ENCODE assay signal across 11 mouse cellular contexts in the genomic region with DNA sequence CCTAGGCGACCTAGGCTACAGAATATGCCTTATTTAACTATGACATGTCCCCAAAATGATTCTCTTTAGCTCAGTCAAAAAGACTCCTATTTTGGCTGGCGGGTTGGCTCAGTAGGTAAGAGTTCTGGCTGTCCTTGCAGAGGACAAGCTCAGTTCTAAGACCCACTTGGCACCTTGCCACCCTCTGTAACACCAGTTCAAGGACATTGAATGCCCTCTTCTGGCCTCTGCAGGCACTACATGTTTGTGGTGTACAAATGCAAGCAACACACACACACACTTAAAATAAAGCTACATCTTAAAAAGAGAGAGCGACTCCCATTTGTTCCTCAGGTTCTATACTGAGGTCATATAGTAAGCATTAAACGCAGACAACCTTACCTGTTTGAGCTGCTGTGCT. TPM values are rescaled to one million over a fixed set of nuclear protein-coding genes. Genes with fewer than 3 reads are reported as not detected.
DNase-seq lines count a peak whose midpoint lies in the region; ATAC-seq and TF ChIP-seq lines count a peak whose summit lies in the region.
"Had no signal": no experiment of that assay in that cellular context is flagged by ENCODE, and none has a peak within 500 bp of the region (broad histone marks: within the 10 kb centered on the region; RNA-seq: fewer than 3 reads in every experiment).

No protein-coding gene starts in this region.

- no peaks in the 10 kb centered on the region for H3K36me3 ChIP-seq in midbrain, postnatal 0 days (ENCODE audit: insufficient read depth, low read length)
- H3K36me3 ChIP-seq in midbrain, embryonic 13.5 days = peaks cover 37% of the 10 kb centered on the region

- no peak overlapping the region for H3K4me3 ChIP-seq in midbrain, postnatal 0 days (ENCODE audit: low read depth, low read length)
- no peak overlapping the region for H3K4me3 ChIP-seq in midbrain, embryonic 13.5 days (replicated peaks)
- H3K4me3 ChIP-seq: erythroblast, embryonic 14.5 days; heart, embryonic 13.5 days had no signal

- no peak overlapping the region for H3K27ac ChIP-seq in midbrain, postnatal 0 days (ENCODE audit: low read depth, low read length)
- no peak overlapping the region for H3K27ac ChIP-seq in midbrain, embryonic 13.5 days
- H3K27ac ChIP-seq: heart, embryonic 13.5 days had no signal

- DNase-seq in heart, postnatal 4 days = peak; percentile 33
- DNase-seq in heart, postnatal 25 days (ENCODE audit: low spot score) = no peak
- peak; percentile 9 for DNase-seq in midbrain, postnatal 0 days (ENCODE audit: low spot score)
- DNase-seq in R1 (ENCODE audit: low read depth, low spot score) = peak; percentile 84
- peak; percentile 53 for DNase-seq in retina, postnatal 1 day
- DNase-seq in spleen, adult 18-20 months = no peak
- DNase-seq in gastrocnemius, postnatal 36 days = no peak
- DNase-seq: cerebellum, adult 8-10 months had no signal

- WGBS in midbrain, postnatal 0 days = 94% methylated on average over 4 of the region's 4 CpGs
- WGBS in midbrain, embryonic 13.5 days = 97% methylated on average over 4 of the region's 4 CpGs

- H3K4me1 ChIP-seq in midbrain, postnatal 0 days (ENCODE audit: insufficient read depth, low read length) = no peaks in the 10 kb centered on the region
- no peaks in the 10 kb centered on the region for H3K4me1 ChIP-seq in midbrain, embryonic 13.5 days (replicated peaks)
- H3K4me1 ChIP-seq: heart, embryonic 13.5 days had no signal

- intact Hi-C loops in heart, postnatal 25 days (cut with DNase I) = no loop called here
- intact Hi-C loops in gastrocnemius, postnatal 36 days (cut with DNase I) = no loop called here

- ATAC-seq in midbrain, postnatal 0 days (ENCODE audit: low FRiP score) = no peak
- ATAC-seq in midbrain, embryonic 13.5 days = no peak

- 0 out of 2 replicates have a peak, but pooled peaks have one; percentile 6 for TF ChIP-seq CTCF in midbrain, postnatal 0 days (IDR thresholded peaks at IDR 0.05)

- no peak overlapping the region for H3K4me2 ChIP-seq in midbrain, postnatal 0 days (ENCODE audit: low read depth, low read length, poor library complexity, severe bottlenecking)
- H3K4me2 ChIP-seq in midbrain, embryonic 13.5 days (replicated peaks) = no peak overlapping the region
- H3K4me2 ChIP-seq: heart, embryonic 13.5 days had no signal

- no peak overlapping the region for H3K9ac ChIP-seq in midbrain, postnatal 0 days (replicated peaks; ENCODE audit: low read length, poor library complexity, severe bottlenecking)
- H3K9ac ChIP-seq in midbrain, embryonic 13.5 days (replicated peaks) = no peak overlapping the region
- H3K9ac ChIP-seq: heart, embryonic 13.5 days had no signal

- no peaks in the 10 kb centered on the region for H3K9me3 ChIP-seq in midbrain, postnatal 0 days (ENCODE audit: low read length)
- H3K9me3 ChIP-seq in midbrain, embryonic 13.5 days = no peaks in the 10 kb centered on the region
- H3K9me3 ChIP-seq: heart, embryonic 13.5 days had no signal

- H3K27me3 ChIP-seq in midbrain, postnatal 0 days (ENCODE audit: insufficient read depth, low read length) = no peaks in the 10 kb centered on the region
- H3K27me3 ChIP-seq in midbrain, embryonic 13.5 days = no peaks in the 10 kb centered on the region
- H3K27me3 ChIP-seq: heart, embryonic 13.5 days had no signal

RNA-seq across cellular contexts. Expression of a gene that starts 16.2 kb away (rescaled TPM):
- 10 to 100 TPM; 69.6 to 77.4 TPM for total RNA-seq in heart, postnatal 4 days (2021)
- 1 to 10 TPM; 1.7 to 2.2 TPM for total RNA-seq in heart, postnatal 25 days (2021)
- total RNA-seq in midbrain, postnatal 0 days (2014; rRNA removed) = 3.6 and 6.0 TPM in 2 replicates
- 1.3 and 1.7 TPM in 2 replicates for polyA plus RNA-seq in midbrain, postnatal 0 days (2015; fragmentation: Nextera tagmentation; extraction: Ambion mirVana)
- polyA plus RNA-seq in midbrain, embryonic 13.5 days (2015; fragmentation: Nextera tagmentation; extraction: Ambion mirVana) = 10.7 and 12.1 TPM in 2 replicates
- total RNA-seq in gastrocnemius, postnatal 36 days (2021) = 1 to 10 TPM in 1 of 2 experiments, under 1 TPM in 1; 0.96 to 1.6 TPM

RNA-seq across cellular contexts. Expression of a gene that starts 38.6 kb away (rescaled TPM):
- under 1 TPM; 0.70 to 0.76 TPM for total RNA-seq in heart, postnatal 4 days (2021)
- under 1 TPM; 0.70 to 0.92 TPM for total RNA-seq in heart, postnatal 25 days (2021)
- 18.7 and 21.5 TPM in 2 replicates for total RNA-seq in midbrain, postnatal 0 days (2014; rRNA removed)
- 19.3 and 20.2 TPM in 2 replicates for polyA plus RNA-seq in midbrain, postnatal 0 days (2015; fragmentation: Nextera tagmentation; extraction: Ambion mirVana)
- 9.2 and 9.9 TPM in 2 replicates for polyA plus RNA-seq in midbrain, embryonic 13.5 days (2015; fragmentation: Nextera tagmentation; extraction: Ambion mirVana)
- under 1 TPM; 0.13 to 0.20 TPM for total RNA-seq in gastrocnemius, postnatal 36 days (2021)

Comparison
In these comparisons a context has a peak if more than half of its experiments do, and no peak if none do; other contexts are left out.
1. DNase-seq: peak in heart, postnatal 4 days (single experiment), midbrain, postnatal 0 days (single experiment), R1 (single experiment) and retina, postnatal 1 day (single experiment); none in heart, postnatal 25 days (single experiment), spleen, adult 18-20 months (0 of 2) and gastrocnemius, postnatal 36 days (0 of 2).
2. RNA of a gene that starts 16.2 kb away (total RNA-seq): 69.6 to 77.4 TPM in heart, postnatal 4 days; 3.6 to 6.0 TPM in midbrain, postnatal 0 days, 1.7 to 2.2 TPM in heart, postnatal 25 days and 0.96 to 1.6 TPM in gastrocnemius, postnatal 36 days; every median in the first group is over 10 times any median in the second.
3. RNA of a gene that starts 38.6 kb away (total RNA-seq): 18.7 to 21.5 TPM in midbrain, postnatal 0 days; 0.70 to 0.92 TPM in heart, postnatal 25 days, 0.70 to 0.76 TPM in heart, postnatal 4 days and 0.13 to 0.20 TPM in gastrocnemius, postnatal 36 days; every median in the first group is over 10 times any median in the second.